Mouse (Mus musculus) lung, postnatal 0 days (tissue): ENCODE data around the gene Wwtr1. TPM values are rescaled to one million over a fixed set of nuclear protein-coding genes. Genes with fewer than 3 reads are reported as not detected.
A peak's percentile ranks its signal among the peaks of the same experiment; 100 is the strongest.

ENCODE experiments used
- ATAC-seq: fragments of 200-750 bp; cut with Nextera tagmentation; 2 replicates; pipeline ENCODE4 v1.8.0; 2017; ENCODE audit warnings: moderate library complexity
- DNase-seq: peaks from one replicate; pipeline ENCODE4 v3.0.0-alpha.2; 2016; ENCODE audit warnings: low spot score
- H3K27ac ChIP-seq: fragments of 300-500 bp; sonication (generic); 2 replicates; pipeline ENCODE4 v1.5.1; 2014; ENCODE audit warnings: antibody characterized with exemption, mild to moderate bottlenecking, low read length, mixed read lengths
- H3K27me3 ChIP-seq: fragments of 300-500 bp; sonication (generic); replicated peaks from 2 replicates; pipeline ENCODE4 v1.6.1; 2014; ENCODE audit warnings: low read length, mixed read lengths; ENCODE audit not compliant: insufficient read depth
- H3K36me3 ChIP-seq: fragments of 300-500 bp; sonication (generic); 2 replicates; pipeline ENCODE4 v1.6.1; 2014; ENCODE audit warnings: low read length, mixed read lengths; ENCODE audit not compliant: insufficient read depth
- H3K4me1 ChIP-seq: fragments of 300-500 bp; sonication (generic); 2 replicates; pipeline ENCODE4 v1.6.1; 2014; ENCODE audit warnings: antibody characterized with exemption, low read depth, low read length, mixed read lengths; ENCODE audit not compliant: insufficient read depth
- H3K4me2 ChIP-seq: fragments of 300-500 bp; sonication (generic); replicated peaks from 2 replicates; pipeline ENCODE4 v1.6.1; 2014; ENCODE audit warnings: low read depth, mild to moderate bottlenecking, low read length, moderate library complexity, mixed read lengths
- H3K4me3 ChIP-seq: fragments of 300-500 bp; sonication (generic); 2 replicates; pipeline ENCODE4 v1.5.1; 2014; ENCODE audit warnings: low read depth, low read length
- H3K9ac ChIP-seq: fragments of 300-500 bp; sonication (generic); replicated peaks from 2 replicates; pipeline ENCODE4 v1.6.1; 2014; ENCODE audit warnings: low read depth, mild to moderate bottlenecking
- H3K9me3 ChIP-seq: fragments of 300-500 bp; sonication (generic); 2 replicates; pipeline ENCODE4 v1.6.1; 2016; ENCODE audit warnings: low read length, mixed read lengths
- CTCF ChIP-seq: IDR thresholded peaks from 2 replicates; pipeline ENCODE4 v1.5.1; 2016; ENCODE audit warnings: antibody characterized with exemption, mild to moderate bottlenecking
- EP300 ChIP-seq: IDR thresholded peaks from 2 replicates; pipeline ENCODE4 v1.6.1; 2016; ENCODE audit warnings: antibody characterized with exemption, mild to moderate bottlenecking, control low read depth
- WGBS: fragments of 180-500 bp; shearing (Covaris S2); extraction: QIAGEN DNeasy Blood & Tissue Kit; methylation state at CpG from one replicate; pipeline ENCODE4 v1.1.7; 2014; 5-methylcytosine and 5-hydroxymethylcytosine counted together
- polyA plus RNA-seq: library from polyadenylated mRNA; unstranded; fragments of >200 nt; fragmentation: Nextera tagmentation; extraction: Ambion mirVana; gene quantifications from 2 replicates; pipeline ENCODE4 v1.2.1, GENCODE M21; 2015

Wwtr1 gene
- polyA plus RNA-seq, 1 experiment from 2014 or later: 53.6 TPM

DNA sequence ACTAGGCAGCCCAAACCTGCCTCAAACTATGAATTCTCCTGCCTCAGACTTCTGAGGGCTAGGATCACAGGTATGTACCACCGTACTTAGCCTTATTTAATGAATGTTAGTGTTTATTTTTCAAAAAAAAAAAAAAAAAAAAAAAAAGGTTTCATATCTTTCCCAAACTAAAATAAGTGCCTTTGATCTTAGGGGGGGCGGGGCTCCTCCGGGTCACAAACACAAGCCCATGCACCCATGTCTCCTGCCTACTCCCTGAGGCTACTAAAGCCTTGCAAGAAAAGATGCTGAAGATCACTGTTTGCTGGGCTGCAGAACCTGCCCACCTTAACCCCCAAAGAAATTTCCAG is 20.8 kb downstream of the Wwtr1 start:
- no peak overlapping the region for H3K4me3 ChIP-seq
- no peaks in the 10 kb centered on the region for H3K9me3 ChIP-seq
- no peak overlapping the region for H3K9ac ChIP-seq
- DNase-seq (no peak), ATAC-seq (no peak)
- 67% methylated on average over 3 of the region's 3 CpGs for WGBS
- peaks cover 4% of the 10 kb centered on the region; the same call in 1 of the 2 replicates for H3K4me1 ChIP-seq
- H3K36me3 ChIP-seq: no peaks in the 10 kb centered on the region
- H3K4me2 ChIP-seq: no peak overlapping the region
- TF ChIP-seq CTCF (no peak), EP300 (no peak)
- H3K27ac ChIP-seq: no peak overlapping the region
- H3K27me3 ChIP-seq: no peaks in the 10 kb centered on the region

DNA sequence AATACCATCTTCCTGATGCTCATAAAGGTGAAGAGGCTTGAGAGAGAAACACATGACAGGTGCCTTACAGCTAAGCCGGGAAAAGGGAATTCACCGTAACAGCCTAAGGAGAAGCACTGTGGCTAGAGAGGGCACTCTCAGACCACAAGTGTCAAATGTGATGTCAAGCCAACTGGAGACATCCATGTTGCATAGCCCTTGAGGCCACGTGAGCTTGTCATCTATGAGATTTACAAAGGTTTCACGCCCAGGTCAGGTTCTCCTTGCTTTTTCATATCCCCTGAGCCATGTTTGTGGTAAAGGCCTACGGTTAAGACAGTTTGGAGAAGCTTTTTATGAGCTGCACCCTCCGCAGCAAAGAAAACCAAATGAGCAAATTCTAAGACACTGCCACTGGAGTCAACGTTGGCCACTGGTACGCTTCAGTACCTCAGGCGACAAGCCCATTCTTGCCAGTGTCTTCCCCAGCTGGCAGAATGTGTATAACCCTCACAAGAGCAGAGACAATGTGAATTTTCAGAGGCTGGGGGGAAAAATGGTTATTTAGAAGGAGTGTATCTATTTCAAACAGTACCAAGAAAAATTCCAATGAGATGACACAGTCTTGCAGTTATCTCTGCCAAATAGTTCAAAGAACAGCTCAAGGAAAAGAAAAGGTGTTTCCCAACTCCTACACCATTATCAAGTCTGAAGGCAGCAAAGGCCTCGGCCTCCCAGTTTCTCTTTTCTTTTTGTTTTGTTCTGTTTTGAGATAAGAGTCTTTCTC is 21.4 kb downstream of the Wwtr1 start:
- no peak overlapping the region for H3K4me3 ChIP-seq
- 77% methylated on average over 10 of the region's 10 CpGs for WGBS
- H3K27ac ChIP-seq: no peak overlapping the region
- H3K9me3 ChIP-seq: no peaks in the 10 kb centered on the region
- H3K4me2 ChIP-seq: no peak overlapping the region
- no peak overlapping the region for H3K9ac ChIP-seq
- ATAC-seq: no peak
- no peak for TF ChIP-seq EP300
- TF ChIP-seq CTCF: no peak
- H3K4me1 ChIP-seq: peaks cover 4% of the 10 kb centered on the region; the same call in 1 of the 2 replicates
- DNase-seq: peak; percentile 13
- H3K36me3 ChIP-seq: no peaks in the 10 kb centered on the region
- no peaks in the 10 kb centered on the region for H3K27me3 ChIP-seq

DNA sequence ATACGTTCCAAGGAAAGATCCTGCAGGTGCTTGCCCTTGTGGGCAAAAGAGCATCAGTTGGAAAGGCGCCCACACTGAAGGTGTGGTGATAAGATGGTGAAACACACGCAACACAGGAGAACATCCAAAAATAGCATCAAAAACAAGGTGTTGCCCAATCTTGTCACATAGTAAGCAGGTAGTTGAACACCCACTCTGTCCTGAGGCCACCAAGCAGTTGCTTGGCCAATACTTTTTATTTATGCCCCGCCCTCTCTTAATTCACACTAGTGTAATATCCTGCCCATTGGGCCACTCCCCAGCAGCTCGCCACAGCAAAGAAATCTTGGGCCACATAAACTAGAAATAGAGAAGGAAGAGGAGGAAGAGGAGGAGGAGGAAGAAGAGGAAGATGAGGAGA is 22.6 kb downstream of the Wwtr1 start:
- no peak overlapping the region for H3K4me3 ChIP-seq

GRCm38 (mm10) chr3:57551210-57551609 is 24.5 kb downstream of the Wwtr1 start:
- 90% methylated on average over 2 of the region's 2 CpGs for WGBS
- Histone ChIP-seq H3K4me3 (no peak overlapping the region), H3K9me3 (no peaks in the 10 kb centered on the region), H3K9ac (no peak overlapping the region), H3K27ac (no peak overlapping the region), H3K27me3 (no peaks in the 10 kb centered on the region), H3K4me1 (peaks cover 4% of the 10 kb centered on the region; the same call in 1 of the 2 replicates), H3K4me2 (no peak overlapping the region), H3K36me3 (no peaks in the 10 kb centered on the region)
- TF ChIP-seq CTCF (no peak), EP300 (no peak)
- ATAC-seq (no peak), DNase-seq (no peak)

More for the DNA sequence above, 22.6 kb downstream of the Wwtr1 start:
- DNase-seq (no peak), ATAC-seq (no peak)
- WGBS: 83% methylated on average over 5 of the region's 5 CpGs
- no peaks in the 10 kb centered on the region for H3K9me3 ChIP-seq
- no peak overlapping the region for H3K9ac ChIP-seq
- TF ChIP-seq CTCF (no peak), EP300 (no peak)
- no peak overlapping the region for H3K27ac ChIP-seq
- no peak overlapping the region for H3K4me2 ChIP-seq
- H3K36me3 ChIP-seq: no peaks in the 10 kb centered on the region
- no peaks in the 10 kb centered on the region for H3K27me3 ChIP-seq
- peaks cover 4% of the 10 kb centered on the region; the same call in 1 of the 2 replicates for H3K4me1 ChIP-seq

DNA sequence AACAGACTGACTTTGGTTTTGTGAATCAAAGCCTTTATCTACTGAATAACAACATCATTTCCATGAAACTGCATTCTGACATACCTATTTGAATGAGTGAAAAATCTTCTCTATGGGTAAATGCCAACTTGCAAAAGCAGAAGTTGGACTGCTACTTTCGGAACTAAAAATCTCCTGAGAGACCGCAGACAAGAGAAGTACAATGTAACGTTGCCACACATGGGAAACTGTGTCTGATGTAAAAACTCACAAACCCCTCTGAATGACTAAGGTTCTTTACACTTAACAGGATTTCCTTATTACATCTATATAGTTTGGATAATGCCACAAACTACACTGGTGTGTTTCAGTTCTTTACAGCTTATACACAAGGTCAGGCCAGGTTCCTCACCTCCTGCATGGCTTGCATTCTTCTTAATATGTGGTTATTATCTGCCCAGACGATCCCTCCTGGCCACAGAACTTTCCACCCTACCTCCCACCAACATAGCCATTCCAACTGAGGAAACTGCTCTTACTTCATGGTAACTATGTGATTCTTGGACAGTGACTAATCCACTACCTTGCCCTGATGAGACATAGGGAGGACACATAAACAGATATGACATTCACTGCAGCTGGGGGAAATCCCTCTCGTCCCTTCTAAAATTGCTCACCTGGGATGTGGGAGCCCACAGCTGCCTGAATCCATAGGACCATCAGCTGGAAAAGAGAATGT is 25.1 kb downstream of the Wwtr1 start:
- H3K27me3 ChIP-seq: no peaks in the 10 kb centered on the region
- H3K4me1 ChIP-seq: peaks cover 1% of the 10 kb centered on the region; the same call in 1 of the 2 replicates
- H3K36me3 ChIP-seq: no peaks in the 10 kb centered on the region
- DNase-seq (peak; percentile 27), ATAC-seq (no peak)
- H3K27ac ChIP-seq: no peak overlapping the region
- no peak overlapping the region for H3K4me2 ChIP-seq
- no peak overlapping the region for H3K4me3 ChIP-seq
- TF ChIP-seq EP300: no peak
- no peak for TF ChIP-seq CTCF
- H3K9me3 ChIP-seq: no peaks in the 10 kb centered on the region
- 69% methylated on average over 5 of the region's 5 CpGs for WGBS
- no peak overlapping the region for H3K9ac ChIP-seq

DNA sequence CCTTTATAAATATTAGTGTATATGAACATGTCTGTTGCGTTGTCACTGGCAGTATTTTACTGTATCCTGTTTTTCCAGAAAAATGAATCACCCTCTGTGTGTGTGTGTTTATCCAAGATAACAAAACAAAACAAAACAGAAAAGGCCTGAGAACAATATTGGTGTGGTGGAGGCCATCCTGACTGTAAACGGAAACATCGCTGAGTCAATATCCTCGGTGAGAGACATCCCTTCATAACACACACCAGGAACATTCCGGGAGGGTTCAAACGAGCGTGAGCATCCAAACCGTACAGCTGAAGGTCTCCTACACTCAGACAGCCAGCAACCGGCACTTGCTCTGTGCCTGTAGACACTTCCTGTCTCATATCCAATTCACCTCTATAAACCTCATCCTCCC is 31.6 kb downstream of the Wwtr1 start:
- peak overlapping the region; percentile 29 for H3K4me2 ChIP-seq
- no peaks in the 10 kb centered on the region for H3K9me3 ChIP-seq
- DNase-seq: peak; percentile 63
- WGBS: 52% methylated on average over 9 of the region's 9 CpGs
- H3K9ac ChIP-seq: no peak overlapping the region
- H3K27ac ChIP-seq: peak overlapping the region; percentile 54
- peaks cover 15% of the 10 kb centered on the region; the same call in 1 of the 2 replicates for H3K4me1 ChIP-seq
- H3K4me3 ChIP-seq: no peak overlapping the region
- peak; percentile 92 for TF ChIP-seq EP300
- TF ChIP-seq CTCF: no peak
- ATAC-seq: peak; percentile 88
- H3K36me3 ChIP-seq: no peaks in the 10 kb centered on the region
- no peaks in the 10 kb centered on the region for H3K27me3 ChIP-seq
